In genomic region chr11:6695176-6695575, GRCm38 (mm10) we compare ENCODE assay signal across 9 mouse cellular contexts. TPM values are rescaled to one million over a fixed set of nuclear protein-coding genes. Genes with fewer than 3 reads are reported as not detected.
DNase-seq lines count a peak whose midpoint lies in the region; ATAC-seq and TF ChIP-seq lines count a peak whose summit lies in the region.
"Had no signal": no experiment of that assay in that cellular context is flagged by ENCODE, and none has a peak within 500 bp of the region (broad histone marks: within the 10 kb centered on the region; RNA-seq: fewer than 3 reads in every experiment).

No protein-coding gene starts in this region.

- no peaks in the 10 kb centered on the region for H3K79me2 ChIP-seq in myocyte (ENCODE audit: control insufficient read depth, insufficient read depth)

- ATAC-seq in hindbrain, embryonic 16.5 days, result 0 out of 2 replicates have a peak, but pooled peaks have one; percentile 17
- no peak; the same call in 1 of the 2 replicates for ATAC-seq in hindbrain, embryonic 14.5 days (ENCODE audit: low FRiP score)
- no peak for ATAC-seq in embryonic facial prominence, embryonic 14.5 days (ENCODE audit: low read depth)
- ATAC-seq in kidney, embryonic 16.5 days (ENCODE audit: low FRiP score, low TSS enrichment), result peak; percentile 83

- H3K4me2 ChIP-seq in hindbrain, embryonic 16.5 days (ENCODE audit: low read length), result no peak overlapping the region
- no peak overlapping the region for H3K4me2 ChIP-seq in hindbrain, embryonic 14.5 days (replicated peaks)
- no peak overlapping the region for H3K4me2 ChIP-seq in embryonic facial prominence, embryonic 14.5 days (ENCODE audit: low read depth, low read length)
- H3K4me2 ChIP-seq in kidney, embryonic 16.5 days (replicated peaks; ENCODE audit: low read depth, low read length), result peak overlapping the region; percentile 41
- peak overlapping the region; percentile 85 for H3K4me2 ChIP-seq in myocyte (ENCODE audit: low read depth)
- H3K4me2 ChIP-seq: limb, embryonic 13.5 days had no signal

- H3K4me1 ChIP-seq in hindbrain, embryonic 16.5 days (ENCODE audit: control insufficient read depth, insufficient read depth, low read depth, low read length), result no peaks in the 10 kb centered on the region
- no peaks in the 10 kb centered on the region for H3K4me1 ChIP-seq in hindbrain, embryonic 14.5 days (replicated peaks; ENCODE audit: control insufficient read depth, insufficient read depth, low read length)
- H3K4me1 ChIP-seq in embryonic facial prominence, embryonic 14.5 days (ENCODE audit: control insufficient read depth, insufficient read depth, low read length), result no peaks in the 10 kb centered on the region
- peaks cover 10% of the 10 kb centered on the region for H3K4me1 ChIP-seq in kidney, embryonic 16.5 days (ENCODE audit: insufficient read depth, low read length)
- H3K4me1 ChIP-seq: limb, embryonic 13.5 days had no signal

- no peak for DNase-seq in hindbrain, embryonic 14.5 days (ENCODE audit: low spot score)
- DNase-seq in embryonic facial prominence, embryonic 14.5 days (ENCODE audit: low spot score), result peak; percentile 29
- no peak for DNase-seq in layer of hippocampus, postnatal 10 days (ENCODE audit: low spot score in 2 of 2)
- DNase-seq in retina, embryonic 14.5 days (ENCODE audit: low spot score), result no peak
- DNase-seq in yolk sac, embryonic 10.5 days (ENCODE audit: low spot score), result no peak

- H3K27ac ChIP-seq in hindbrain, embryonic 16.5 days (ENCODE audit: low read depth, low read length), result no peak overlapping the region
- no peak overlapping the region for H3K27ac ChIP-seq in hindbrain, embryonic 14.5 days
- H3K27ac ChIP-seq in embryonic facial prominence, embryonic 14.5 days (replicated peaks; ENCODE audit: low read depth, low read length), result no peak overlapping the region
- H3K27ac ChIP-seq in kidney, embryonic 16.5 days (ENCODE audit: low read length), result 0 out of 2 replicates have a peak overlapping the region, but pooled peaks have one; percentile 16
- H3K27ac ChIP-seq: limb, embryonic 13.5 days had no signal

- H3ac ChIP-seq in myocyte (ENCODE audit: control insufficient read depth, insufficient read length), result no peak overlapping the region

- no peak overlapping the region for H3K4me3 ChIP-seq in hindbrain, embryonic 16.5 days (ENCODE audit: low read length)
- H3K4me3 ChIP-seq in hindbrain, embryonic 14.5 days (replicated peaks; ENCODE audit: low read length), result no peak overlapping the region
- H3K4me3 ChIP-seq in embryonic facial prominence, embryonic 14.5 days (ENCODE audit: low read depth, low read length), result no peak overlapping the region
- H3K4me3 ChIP-seq in kidney, embryonic 16.5 days (ENCODE audit: low read length), result peak overlapping the region; percentile 18
- H3K4me3 ChIP-seq in myocyte, result no peak overlapping the region
- H3K4me3 ChIP-seq: limb, embryonic 13.5 days had no signal

- TF ChIP-seq POLR2A in myocyte (IDR thresholded peaks at IDR 0.05; ENCODE audit: insufficient read length, low read depth), result no peak

- H3K36me3 ChIP-seq in hindbrain, embryonic 16.5 days (ENCODE audit: control insufficient read depth, insufficient read depth, low read length), result no peaks in the 10 kb centered on the region
- H3K36me3 ChIP-seq in hindbrain, embryonic 14.5 days (replicated peaks; ENCODE audit: control insufficient read depth, insufficient read depth), result no peaks in the 10 kb centered on the region
- H3K36me3 ChIP-seq in embryonic facial prominence, embryonic 14.5 days (ENCODE audit: control insufficient read depth, insufficient read depth, low read length), result no peaks in the 10 kb centered on the region
- H3K36me3 ChIP-seq in kidney, embryonic 16.5 days (ENCODE audit: insufficient read depth, low read length), result no peaks in the 10 kb centered on the region
- no peaks in the 10 kb centered on the region for H3K36me3 ChIP-seq in myocyte (ENCODE audit: control insufficient read depth, insufficient read depth)
- H3K36me3 ChIP-seq: limb, embryonic 13.5 days had no signal

- 75% methylated on average over 12 of the region's 12 CpGs for WGBS in hindbrain, embryonic 16.5 days
- 82% methylated on average over 12 of the region's 12 CpGs for WGBS in hindbrain, embryonic 14.5 days
- WGBS in embryonic facial prominence, embryonic 14.5 days, result 72% methylated on average over 12 of the region's 12 CpGs
- WGBS in kidney, embryonic 16.5 days, result 24% methylated on average over 12 of the region's 12 CpGs

- no peaks in the 10 kb centered on the region for H3K27me3 ChIP-seq in hindbrain, embryonic 16.5 days (replicated peaks; ENCODE audit: control insufficient read depth, insufficient read depth, low read length)
- H3K27me3 ChIP-seq in hindbrain, embryonic 14.5 days (ENCODE audit: control insufficient read depth, insufficient read depth, low read length), result no peaks in the 10 kb centered on the region
- no peaks in the 10 kb centered on the region for H3K27me3 ChIP-seq in embryonic facial prominence, embryonic 14.5 days (replicated peaks; ENCODE audit: control insufficient read depth, insufficient read depth, low read length)
- no peaks in the 10 kb centered on the region for H3K27me3 ChIP-seq in kidney, embryonic 16.5 days (ENCODE audit: insufficient read depth, low read length)
- H3K27me3 ChIP-seq in myocyte (ENCODE audit: control insufficient read depth, insufficient read depth, insufficient read length), result no peaks in the 10 kb centered on the region
- H3K27me3 ChIP-seq: limb, embryonic 13.5 days had no signal

- H3K9me3 ChIP-seq in hindbrain, embryonic 16.5 days (ENCODE audit: control insufficient read depth, low read length), result no peaks in the 10 kb centered on the region
- no peaks in the 10 kb centered on the region for H3K9me3 ChIP-seq in hindbrain, embryonic 14.5 days (ENCODE audit: control insufficient read depth, low read length)
- no peaks in the 10 kb centered on the region for H3K9me3 ChIP-seq in embryonic facial prominence, embryonic 14.5 days (ENCODE audit: control insufficient read depth, low read length)
- no peaks in the 10 kb centered on the region for H3K9me3 ChIP-seq in kidney, embryonic 16.5 days (ENCODE audit: low read length)
- H3K9me3 ChIP-seq: limb, embryonic 13.5 days had no signal

- no peak overlapping the region for H3K9ac ChIP-seq in hindbrain, embryonic 16.5 days (ENCODE audit: low read depth, low read length)
- H3K9ac ChIP-seq in hindbrain, embryonic 14.5 days, result no peak overlapping the region
- no peak overlapping the region for H3K9ac ChIP-seq in embryonic facial prominence, embryonic 14.5 days (ENCODE audit: low read depth, low read length)
- H3K9ac ChIP-seq in kidney, embryonic 16.5 days (replicated peaks; ENCODE audit: low read length), result no peak overlapping the region
- H3K9ac ChIP-seq: limb, embryonic 13.5 days had no signal

TF ChIP-seq in myocyte, 11 proteins besides CTCF, POLR2A, EP300 and RAD21:
- TF ChIP-seq TCF3 (IDR thresholded peaks at IDR 0.05; ENCODE audit: insufficient read length, low read depth) (no peak), CEBPB (IDR thresholded peaks at IDR 0.05; ENCODE audit: insufficient read depth, poor library complexity, severe bottlenecking) (no peak), MAX (IDR thresholded peaks at IDR 0.05; ENCODE audit: low read depth) (no peak), SRF (IDR thresholded peaks at IDR 0.05; ENCODE audit: control insufficient read depth, insufficient read length, low read depth) (no peak), TCF12 (IDR thresholded peaks at IDR 0.05; ENCODE audit: insufficient read depth, poor library complexity, severe bottlenecking) (no peak)

RNA-seq across cellular contexts. Expression of gene Ramp3, which starts 36.9 kb away (rescaled TPM):
- 26.6 and 30.6 TPM in 2 replicates for polyA plus RNA-seq in hindbrain, embryonic 16.5 days (2015; fragmentation: Nextera tagmentation; extraction: Ambion mirVana)
- polyA plus RNA-seq in hindbrain, embryonic 14.5 days (2014; fragmentation: Nextera tagmentation; extraction: Ambion mirVana), result 22.1 and 26.7 TPM in 2 replicates
- 12.2 and 15.1 TPM in 2 replicates for polyA plus RNA-seq in embryonic facial prominence, embryonic 14.5 days (2014; fragmentation: Nextera tagmentation; extraction: Ambion mirVana)
- 15.4 and 16.5 TPM in 2 replicates for polyA plus RNA-seq in kidney, embryonic 16.5 days (2015; fragmentation: Nextera tagmentation; extraction: Ambion mirVana)
- 0.19 TPM for polyA plus RNA-seq in myocyte (2012; fragmentation: generic; extraction: Trizol)
- 1 to 10 TPM; 5.4 to 6.8 TPM for total RNA-seq in layer of hippocampus, postnatal 10 days (2021)

RNA-seq across cellular contexts. Expression of gene Wap, which starts 56.7 kb away (rescaled TPM):
- not detected in 2 replicates for polyA plus RNA-seq in hindbrain, embryonic 16.5 days (2015; fragmentation: Nextera tagmentation; extraction: Ambion mirVana)
- not detected in 2 replicates for polyA plus RNA-seq in hindbrain, embryonic 14.5 days (2014; fragmentation: Nextera tagmentation; extraction: Ambion mirVana)
- polyA plus RNA-seq in embryonic facial prominence, embryonic 14.5 days (2014; fragmentation: Nextera tagmentation; extraction: Ambion mirVana), result not detected in 2 replicates
- not detected in 2 replicates for polyA plus RNA-seq in kidney, embryonic 16.5 days (2015; fragmentation: Nextera tagmentation; extraction: Ambion mirVana)
- not detected for polyA plus RNA-seq in myocyte (2012; fragmentation: generic; extraction: Trizol)
- not detected for total RNA-seq in layer of hippocampus, postnatal 10 days (2021)
- polyA plus RNA-seq: limb, embryonic 13.5 days had no signal

Comparison
In these comparisons a context has a peak if more than half of its experiments do, and no peak if none do; other contexts are left out.
1. ATAC-seq: peak in hindbrain, embryonic 16.5 days (single experiment) and kidney, embryonic 16.5 days (single experiment); none in hindbrain, embryonic 14.5 days (single experiment) and embryonic facial prominence, embryonic 14.5 days (single experiment).
2. H3K4me2 ChIP-seq: peak in kidney, embryonic 16.5 days (single experiment) and myocyte (single experiment); none in hindbrain, embryonic 16.5 days (single experiment), hindbrain, embryonic 14.5 days (single experiment) and embryonic facial prominence, embryonic 14.5 days (single experiment).
3. RNA of gene Ramp3, which starts 36.9 kb away (polyA plus RNA-seq): 26.6 to 30.6 TPM in hindbrain, embryonic 16.5 days, 22.1 to 26.7 TPM in hindbrain, embryonic 14.5 days, 15.4 to 16.5 TPM in kidney, embryonic 16.5 days and 12.2 to 15.1 TPM in embryonic facial prominence, embryonic 14.5 days; 0.19 TPM in myocyte (single experiment); every median in the first group is over 10 times any median in the second.